Mouse (Mus musculus) left cerebral cortex, postnatal 10 days (tissue): ENCODE data around the gene Stip1. TPM values are rescaled to one million over a fixed set of nuclear protein-coding genes. Genes with fewer than 3 reads are reported as not detected.
A peak's percentile ranks its signal among the peaks of the same experiment; 100 is the strongest.
"Not testable (repeated sequence)": the region's sequence is repeated elsewhere in the genome, so short reads cannot be mapped to it uniquely, and the experiment has no call there.

Experiments used
- DNase-seq, 2 experiments: peaks; one replicate each; pipeline ENCODE4 v3.0.0; 2021 to 2022; ENCODE audit warnings: low spot score in 2 of 2, mixed read lengths in 1 of 2; ENCODE audit errors: extremely low spot score in 1 of 2
- intact Hi-C: fragments of 180-260 bp; cut with DNase I; formaldehyde crosslinking; loops from one replicate; pipeline ENCODE4 v1.15.1; 2025
- total RNA-seq, 2 experiments: library from RNA; stranded (reverse); gene quantifications; 2 replicates each; pipeline ENCODE4 v1.2.3; 2021

Gene Stip1
- total RNA-seq, 2 experiments from 2014 or later: 136 TPM

DNA sequence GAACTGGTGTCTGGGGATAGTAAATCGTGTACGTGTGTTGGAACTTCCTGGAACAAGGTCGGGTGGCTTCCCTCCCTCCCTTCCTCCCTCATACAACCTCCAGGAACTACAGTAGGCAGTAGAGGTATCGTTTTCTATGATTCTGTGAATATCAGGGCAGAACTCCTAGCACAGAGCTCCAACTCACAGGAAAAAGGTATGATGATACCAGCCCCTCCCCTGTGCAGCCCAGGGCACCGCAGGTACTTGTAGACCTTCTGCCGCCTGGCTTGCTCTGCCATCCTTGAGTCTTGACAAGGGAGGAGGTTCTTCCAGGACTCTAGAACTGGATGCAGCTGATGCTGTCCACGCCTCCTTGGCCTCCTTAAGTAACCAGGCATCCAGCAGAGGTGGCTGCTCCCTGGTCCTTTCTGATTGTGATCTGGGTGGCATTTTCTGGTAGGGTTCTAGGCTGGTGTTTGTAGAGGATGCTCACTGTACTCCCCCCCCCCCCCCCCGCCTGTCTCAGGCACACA is 27.1 kb upstream of the Stip1 start:
- no peak for DNase-seq
- intact Hi-C loops: loop anchor here (10.0 kb wide), 1 partner anchor 348 kb away; the partner anchor contains the start of gene 2700081O15Rik

GRCm38 (mm10) chr19:7066034-7066827 is 26.5 kb upstream of the Stip1 start:
- intact Hi-C loops: loop anchor here (10.0 kb wide), 1 partner anchor 349 kb away; the partner anchor contains the start of gene 2700081O15Rik
- DNase-seq: peak in 1 of 2 experiments; percentile 83

DNA sequence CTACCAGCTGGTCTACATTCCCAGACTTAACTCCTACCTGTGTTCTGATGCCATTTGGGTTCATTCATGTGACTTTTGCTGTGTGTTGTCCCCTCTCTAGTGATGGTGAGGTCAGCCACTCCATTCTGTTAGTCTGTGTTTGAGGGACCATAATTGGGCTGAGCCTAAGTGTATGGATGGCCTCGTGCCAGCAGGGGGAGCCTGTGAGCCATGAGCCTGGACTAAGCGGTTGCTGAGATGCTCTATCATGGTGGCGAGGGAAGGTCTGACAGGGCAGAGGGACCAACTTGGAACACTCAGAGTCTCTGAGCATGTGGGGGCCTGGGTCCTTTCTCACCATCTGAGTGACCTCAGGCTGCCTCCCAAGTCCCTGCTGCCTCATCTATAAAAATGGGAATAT is 24.8 kb upstream of the Stip1 start:
- DNase-seq: peak; percentile 59 to 88
- intact Hi-C loops: loop anchor here (5.0 to 10.0 kb wide), 2 partner anchors 278 to 350 kb away; partner anchors contain the start of genes 2700081O15Rik and Mark2

GRCm38 (mm10) chr19:7062916-7063315 is 23.1 kb upstream of the Stip1 start:
- intact Hi-C loops: loop anchor here (5.0 to 10.0 kb wide), 2 partner anchors 279 to 352 kb away; partner anchors contain the start of genes 2700081O15Rik and Mark2
- DNase-seq: no peak

GRCm38 (mm10) chr19:7062110-7062509 is 22.3 kb upstream of the Stip1 start:
- intact Hi-C loops: loop anchor here (5.0 to 10.0 kb wide), 2 partner anchors 280 to 353 kb away; partner anchors contain the start of genes 2700081O15Rik and Mark2
- no peak for DNase-seq

GRCm38 (mm10) chr19:7058541-7058940 is 18.8 kb upstream of the Stip1 start:
- intact Hi-C loops: no loop called here
- DNase-seq: no peak

- peak in 1 of 2 experiments; percentile 88 for DNase-seq
These were observed 18.0 kb upstream of the Stip1 start for GRCm38 (mm10) chr19:7057722-7058207.

DNA sequence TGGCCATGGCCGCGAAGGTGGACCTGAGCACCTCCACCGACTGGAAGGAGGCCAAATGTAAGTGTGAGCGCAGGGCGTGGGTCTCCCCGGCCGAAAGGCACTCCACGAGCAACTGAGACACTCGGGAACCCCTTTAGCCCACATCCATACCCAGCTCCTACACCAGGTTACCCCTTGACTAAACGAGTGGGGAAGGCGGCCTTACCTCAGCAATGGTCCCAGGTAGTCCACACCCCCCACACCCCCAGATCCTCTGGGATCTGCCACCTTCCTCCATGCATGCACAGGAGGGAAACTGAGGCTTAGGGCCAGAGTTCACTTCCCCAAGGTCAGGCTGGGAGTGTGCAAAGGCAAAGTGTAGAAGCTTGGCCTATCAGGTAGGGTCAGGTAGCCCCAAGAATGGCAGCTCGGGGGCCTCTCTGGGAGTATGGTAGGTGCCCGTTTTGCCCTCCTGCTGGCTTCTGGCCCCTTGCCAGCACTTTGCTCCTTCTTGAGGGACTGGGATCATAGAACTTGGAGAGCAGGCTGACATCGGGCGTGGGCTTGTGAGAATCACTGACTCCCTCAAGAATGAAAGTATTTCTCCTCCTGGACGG is 17.5 kb upstream of the Stip1 start:
- intact Hi-C loops: no loop called here
- DNase-seq: peak in 1 of 2 experiments; percentile 77

More at GRCm38 (mm10) chr19:7057722-7058207, 18.0 kb upstream of the Stip1 start:
- intact Hi-C loops: no loop called here

GRCm38 (mm10) chr19:7056248-7057087 is 16.7 kb upstream of the Stip1 start, which contains the start of gene Macrod1:
TSS of gene Macrod1 (plus strand) at chr19:7056810.
- DNase-seq: peak; percentile 70 to 87
- intact Hi-C loops: no loop called here

DNA sequence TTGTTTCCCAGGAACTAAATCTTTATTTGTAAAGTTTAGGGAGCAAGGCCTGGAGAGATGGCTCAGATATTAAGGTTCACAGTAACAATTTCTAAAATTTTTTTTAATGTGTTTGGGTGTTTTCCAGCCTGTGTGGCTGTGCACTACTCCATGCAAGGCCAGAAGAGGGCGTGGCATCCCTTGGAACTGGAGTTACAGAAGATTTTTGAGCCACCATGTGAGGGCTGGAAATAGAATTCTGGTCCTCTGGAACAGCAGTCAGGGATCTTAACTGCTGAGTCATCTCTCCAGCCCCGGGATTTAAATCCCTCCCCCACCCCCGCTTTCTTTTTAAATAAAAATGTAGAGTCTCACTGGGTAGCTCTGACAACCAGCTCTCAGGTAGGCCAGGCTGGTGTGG is 15.4 kb upstream of the Stip1 start:
- DNase-seq: no peak
- intact Hi-C loops: no loop called here

DNA sequence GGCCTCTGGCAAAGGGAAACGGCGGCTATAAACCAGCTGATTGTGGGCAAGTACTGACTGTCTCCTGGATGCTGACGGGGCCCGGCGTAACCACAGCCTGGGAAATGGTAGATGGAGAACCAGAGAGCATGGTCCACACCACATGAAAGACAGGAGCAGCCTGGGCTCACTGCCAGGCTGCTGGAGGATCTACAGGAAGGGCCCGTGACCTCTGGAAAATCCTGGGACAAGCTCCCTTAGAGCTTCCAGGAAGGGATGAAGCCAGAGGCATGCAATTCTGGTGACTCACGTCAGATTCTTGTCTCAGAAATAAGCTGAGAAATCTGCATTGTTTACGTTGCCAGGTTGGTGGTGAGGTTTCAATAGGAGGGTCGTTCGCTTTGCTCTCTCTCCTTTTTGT is 15.0 kb upstream of the Stip1 start:
- DNase-seq: peak in 1 of 2 experiments; percentile 59
- intact Hi-C loops: no loop called here

GRCm38 (mm10) chr19:7053382-7053781 is 13.6 kb upstream of the Stip1 start:
- intact Hi-C loops, DNase-seq: not testable (repeated sequence)

- intact Hi-C loops: no loop called here
- no peak for DNase-seq
These were observed 4.9 kb upstream of the Stip1 start for GRCm38 (mm10) chr19:7044706-7045105.

DNA sequence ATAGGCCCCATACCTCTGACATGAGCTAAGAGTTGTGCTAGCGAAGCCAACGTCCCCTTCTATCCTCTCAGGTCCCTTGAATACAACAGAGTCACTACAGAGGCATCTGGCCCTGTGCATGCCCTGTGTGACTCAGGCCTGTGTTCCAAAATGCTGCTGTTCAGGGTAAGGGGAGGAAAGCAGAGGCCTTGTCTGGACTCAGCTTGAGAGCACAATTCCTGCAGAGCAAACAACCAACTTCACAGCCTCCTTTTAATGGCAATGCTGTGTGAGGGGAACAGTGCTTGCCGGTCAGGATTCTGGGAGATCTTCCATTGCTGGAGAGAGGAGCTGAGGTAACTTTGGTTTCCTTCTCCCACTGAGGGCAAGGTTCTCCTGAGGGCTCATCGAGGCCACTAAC is 4.5 kb upstream of the Stip1 start:
- intact Hi-C loops: no loop called here
- no peak for DNase-seq

DNA sequence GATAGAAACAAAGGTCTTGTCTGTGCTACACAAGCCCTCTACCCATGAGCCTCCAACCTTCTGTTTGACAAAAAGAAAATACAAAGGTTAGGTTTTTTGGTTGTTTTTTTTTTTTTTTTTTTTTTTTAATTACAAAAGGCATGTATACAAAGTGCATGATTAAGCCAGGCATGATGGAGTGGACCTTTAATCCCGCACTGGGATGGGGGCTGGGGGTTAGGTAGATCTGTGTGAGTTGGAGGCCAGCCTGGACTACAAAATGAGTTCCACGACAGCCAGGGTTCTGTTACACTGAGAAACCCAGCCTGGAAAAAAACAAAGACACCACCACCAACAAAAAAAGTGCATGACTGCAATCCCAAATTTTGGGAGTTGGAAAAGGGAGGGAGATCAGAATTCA is 1.4 kb upstream of the Stip1 start:
- intact Hi-C loops: no loop called here
- no peak for DNase-seq

- DNase-seq: no peak
- intact Hi-C loops: no loop called here
These were observed 917 bp upstream of the Stip1 start for GRCm38 (mm10) chr19:7040637-7041130.

GRCm38 (mm10) chr19:7039088-7039720 is 563 bp downstream of the Stip1 start:
- peak in 1 of 2 experiments; percentile 81 for DNase-seq
- intact Hi-C loops: no loop called here

- DNase-seq: no peak
- intact Hi-C loops: no loop called here
These were observed 5.8 kb downstream of the Stip1 start for GRCm38 (mm10) chr19:7034006-7034405.
